Mouse (Mus musculus): Measurements from ENCODE around the gene H2al1g. TPM values are rescaled to one million over a fixed set of nuclear protein-coding genes. Genes with fewer than 3 reads are reported as not detected.

The H2al1g gene
- total RNA-seq, 2 experiments from 2014 or later: not detected

DNA sequence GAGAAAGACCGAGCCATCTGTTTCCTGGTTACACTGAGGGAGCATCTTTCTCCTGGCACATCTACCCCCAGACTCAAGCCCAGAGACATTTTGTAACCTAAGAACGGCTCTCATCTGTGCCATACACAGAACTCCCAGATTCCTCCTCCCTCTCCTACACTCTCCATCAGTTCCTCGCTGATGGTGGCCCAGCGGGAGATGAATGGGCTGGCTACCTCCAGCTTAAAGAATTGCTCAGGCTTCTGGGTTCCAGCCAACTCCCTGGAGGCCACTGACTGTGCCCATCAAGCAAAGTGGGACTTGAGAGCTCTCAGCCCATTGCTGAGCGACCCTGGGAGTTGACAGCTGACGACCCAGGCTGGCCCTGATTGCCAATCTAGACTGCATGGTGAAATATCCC, 45.8 kb downstream of the H2al1g start:
- no peak for DNase-seq (ENCODE audit: low spot score in 2 of 2)
- intact Hi-C loops (cut with DNase I): no loop called here

DNA sequence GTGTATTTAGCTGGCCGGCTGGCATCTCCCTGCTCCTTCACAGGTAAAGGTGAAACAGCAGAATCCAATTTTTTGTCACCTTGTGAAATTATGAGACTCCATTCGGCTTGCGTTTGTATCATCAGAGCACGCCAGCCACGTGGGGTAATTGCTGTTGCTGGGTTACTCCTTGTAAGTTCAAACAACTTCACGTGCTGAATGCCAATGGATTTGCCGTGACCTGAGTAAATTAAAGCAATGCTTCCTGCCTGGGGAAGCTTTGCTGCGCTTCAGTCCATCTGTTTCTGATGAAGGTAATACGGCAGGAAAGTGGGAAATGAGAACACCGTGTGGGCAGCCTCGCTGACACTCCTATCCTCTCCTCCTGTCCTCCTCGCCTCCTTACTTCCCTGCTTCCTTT, 47.1 kb downstream of the H2al1g start:
- DNase-seq (ENCODE audit: low spot score in 2 of 2): no peak
- intact Hi-C loops (cut with DNase I): no loop called here

Other genes with a start within 250 kb of the H2al1g start
- not detected for gene H2al1a, start 19.0 kb upstream of the H2al1g start, total RNA-seq (2021)
- not detected for gene H2al1b, start 15.8 kb upstream of the H2al1g start, total RNA-seq (2021)
- not detected for gene H2al1c, start 12.6 kb upstream of the H2al1g start, total RNA-seq (2021)
- gene H2al1d, start 9.4 kb upstream of the H2al1g start, total RNA-seq (2021): not detected
- gene H2al1e, start 6.3 kb upstream of the H2al1g start, total RNA-seq (2021): not detected
- gene H2al1f, start 3.1 kb upstream of the H2al1g start, total RNA-seq (2021): not detected
- not detected for gene H2al1h, start 3.2 kb downstream of the H2al1g start, total RNA-seq (2021)
- not detected for gene H2al1i, start 6.4 kb downstream of the H2al1g start, total RNA-seq (2021)
- not detected for gene H2al1j, start 9.6 kb downstream of the H2al1g start, total RNA-seq (2021)

Data from left cerebral cortex, postnatal 14 days (tissue).